Mouse (Mus musculus) hindbrain, embryonic 16.5 days (tissue): ENCODE results near the gene Kcnc2. TPM values are rescaled to one million over a fixed set of nuclear protein-coding genes. Genes with fewer than 3 reads are reported as not detected.

Experiments used
- ATAC-seq: fragments of 200-750 bp; cut with Nextera tagmentation; 2 replicates; pipeline ENCODE4 v1.8.0; 2017; ENCODE audit warnings: moderate TSS enrichment, moderate library complexity
- H3K27ac ChIP-seq: fragments of 300-500 bp; sonication (generic); 2 replicates; pipeline ENCODE4 v1.5.1; 2014; ENCODE audit warnings: low read depth, mild to moderate bottlenecking, control low read depth, low read length, moderate library complexity
- H3K27me3 ChIP-seq: fragments of 300-500 bp; sonication (generic); replicated peaks from 2 replicates; pipeline ENCODE4 v1.6.1; 2014; ENCODE audit warnings: low read length; ENCODE audit not compliant: control insufficient read depth, insufficient read depth
- H3K36me3 ChIP-seq: fragments of 300-500 bp; sonication (generic); 2 replicates; pipeline ENCODE4 v1.6.1; 2014; ENCODE audit warnings: mild to moderate bottlenecking, low read length, moderate library complexity, mixed read lengths; ENCODE audit not compliant: control insufficient read depth, insufficient read depth
- H3K4me1 ChIP-seq: fragments of 300-500 bp; sonication (generic); 2 replicates; pipeline ENCODE4 v1.6.1; 2014; ENCODE audit warnings: low read depth, low read length; ENCODE audit not compliant: control insufficient read depth, insufficient read depth
- H3K4me2 ChIP-seq: fragments of 300-500 bp; sonication (generic); 2 replicates; pipeline ENCODE4 v1.6.1; 2014; ENCODE audit warnings: mild to moderate bottlenecking, low read length, control low read depth, moderate library complexity
- H3K4me3 ChIP-seq: fragments of 300-500 bp; sonication (generic); 2 replicates; pipeline ENCODE4 v1.5.1; 2014; ENCODE audit warnings: mild to moderate bottlenecking, low read length, control low read depth, moderate library complexity
- H3K9ac ChIP-seq: fragments of 300-500 bp; sonication (generic); 2 replicates; pipeline ENCODE4 v1.6.1; 2014; ENCODE audit warnings: low read depth, mild to moderate bottlenecking, control low read depth, low read length, moderate library complexity
- H3K9me3 ChIP-seq: fragments of 300-500 bp; sonication (generic); 2 replicates; pipeline ENCODE4 v1.6.1; 2014; ENCODE audit warnings: mild to moderate bottlenecking, low read length, moderate library complexity; ENCODE audit not compliant: control insufficient read depth
- WGBS: fragments of 180-500 bp; shearing (Covaris S2); extraction: QIAGEN DNeasy Blood & Tissue Kit; methylation state at CpG from one replicate; pipeline ENCODE4 v1.1.7; 2014; 5-methylcytosine and 5-hydroxymethylcytosine counted together
- polyA plus RNA-seq: library from polyadenylated mRNA; unstranded; fragments of >200 nt; fragmentation: Nextera tagmentation; extraction: Ambion mirVana; gene quantifications from 2 replicates; pipeline ENCODE4 v1.2.1, GENCODE M21; 2015

Kcnc2 gene
- polyA plus RNA-seq, 1 experiment from 2014 or later: 7.5 TPM

DNA sequence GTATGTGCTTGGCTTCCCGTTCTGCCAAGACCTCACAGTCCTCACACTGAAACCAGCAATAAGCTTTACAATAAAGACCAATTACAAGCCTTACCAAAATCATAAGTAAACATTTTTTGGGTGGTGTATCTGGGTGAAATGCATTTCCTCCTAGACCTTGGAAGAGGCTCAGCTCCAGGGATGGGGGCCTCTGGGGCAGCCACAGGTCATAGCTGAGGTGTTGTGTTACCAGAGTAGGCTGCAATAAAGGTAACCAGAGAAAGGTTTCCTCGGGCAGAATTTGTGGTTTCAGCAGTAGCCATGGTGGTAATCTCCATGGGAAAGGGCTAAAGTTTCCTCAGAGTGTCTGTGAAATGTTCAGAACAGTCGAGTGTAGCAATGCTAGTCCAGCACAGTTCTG lies 97.4 kb downstream of the Kcnc2 start:
- H3K4me1 ChIP-seq: no peaks in the 10 kb centered on the region
- H3K4me2 ChIP-seq: no peak overlapping the region
- no peak overlapping the region for H3K27ac ChIP-seq
- no peak overlapping the region for H3K4me3 ChIP-seq
- no peak for ATAC-seq
- no peaks in the 10 kb centered on the region for H3K9me3 ChIP-seq
- H3K27me3 ChIP-seq: no peaks in the 10 kb centered on the region
- WGBS: 90% methylated on average over 3 of the region's 3 CpGs
- H3K9ac ChIP-seq: no peak overlapping the region
- no peaks in the 10 kb centered on the region for H3K36me3 ChIP-seq

DNA sequence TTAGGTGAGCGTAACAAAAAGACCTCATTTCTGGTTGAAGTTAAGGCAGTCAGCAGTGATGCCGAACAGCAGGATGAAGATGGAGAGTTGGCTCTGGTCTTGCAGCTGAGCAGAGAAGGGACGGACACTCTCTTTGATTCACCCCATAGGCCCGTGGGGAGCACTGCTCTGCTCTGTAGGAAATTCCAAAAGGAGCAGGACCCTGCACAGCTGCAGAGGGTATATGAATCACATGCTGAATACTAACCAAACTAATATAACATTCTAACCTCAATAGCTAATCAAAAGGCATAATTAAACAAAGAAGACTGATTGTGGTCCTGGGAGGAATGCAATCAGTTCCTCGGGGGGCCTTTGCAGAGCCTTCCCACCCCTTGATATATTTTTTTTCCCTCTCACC lies 106.2 kb downstream of the Kcnc2 start:
- no peak for ATAC-seq
- WGBS: 72% methylated on average over 5 of the region's 5 CpGs
- Histone ChIP-seq H3K27ac (no peak overlapping the region), H3K4me1 (no peaks in the 10 kb centered on the region), H3K4me3 (no peak overlapping the region), H3K36me3 (no peaks in the 10 kb centered on the region), H3K9ac (no peak overlapping the region), H3K4me2 (no peak overlapping the region), H3K27me3 (no peaks in the 10 kb centered on the region), H3K9me3 (no peaks in the 10 kb centered on the region)

DNA sequence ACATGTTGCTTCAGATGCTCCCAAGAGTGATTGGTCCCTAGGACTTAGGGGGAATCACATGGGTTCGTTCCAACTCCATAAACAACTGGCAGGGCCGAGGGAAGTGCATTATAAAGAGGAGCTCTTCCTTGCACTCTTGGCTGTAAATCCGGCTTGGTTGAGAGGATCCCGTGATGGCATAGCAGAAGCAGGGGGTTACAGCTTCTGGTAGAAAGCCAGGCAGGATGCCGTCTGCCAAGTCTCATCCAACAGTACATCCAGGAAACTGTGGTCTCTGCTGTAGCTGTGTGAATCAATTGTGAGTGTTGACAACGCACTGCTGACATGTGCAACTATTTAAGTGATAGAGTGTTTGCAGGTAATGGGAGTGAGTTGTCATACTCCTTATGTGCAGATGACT lies 107.5 kb downstream of the Kcnc2 start:
- Histone ChIP-seq H3K4me1 (no peaks in the 10 kb centered on the region), H3K27ac (no peak overlapping the region), H3K9me3 (no peaks in the 10 kb centered on the region), H3K9ac (no peak overlapping the region), H3K4me2 (no peak overlapping the region), H3K4me3 (no peak overlapping the region), H3K27me3 (no peaks in the 10 kb centered on the region), H3K36me3 (no peaks in the 10 kb centered on the region)
- 72% methylated on average over 6 of the region's 6 CpGs for WGBS
- ATAC-seq: peak; percentile 60; the same call in 1 of the 2 replicates

DNA sequence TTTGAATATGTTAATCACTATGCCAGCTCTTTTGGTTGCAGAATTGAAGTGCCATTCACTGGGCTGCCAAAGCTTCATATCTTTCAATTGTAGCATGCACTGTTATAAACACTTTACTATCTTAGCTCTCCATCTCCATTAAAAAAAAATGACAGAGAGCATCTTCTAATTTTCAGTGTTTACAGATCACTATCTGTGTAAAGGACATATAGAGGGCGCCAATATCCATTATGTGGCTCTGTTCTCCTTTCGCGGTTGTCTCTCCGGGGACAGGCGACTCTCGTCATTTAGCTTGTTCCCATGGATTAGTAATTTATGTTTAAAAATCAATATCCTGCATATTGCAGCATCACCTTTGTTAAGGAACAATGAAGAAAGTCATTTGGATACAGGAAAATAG lies 109.7 kb downstream of the Kcnc2 start:
- H3K27me3 ChIP-seq: no peaks in the 10 kb centered on the region
- no peak overlapping the region for H3K4me2 ChIP-seq
- H3K9ac ChIP-seq: no peak overlapping the region
- WGBS: 75% methylated on average over 6 of the region's 6 CpGs
- no peaks in the 10 kb centered on the region for H3K4me1 ChIP-seq
- no peaks in the 10 kb centered on the region for H3K36me3 ChIP-seq
- no peak overlapping the region for H3K27ac ChIP-seq
- no peak overlapping the region for H3K4me3 ChIP-seq
- H3K9me3 ChIP-seq: no peaks in the 10 kb centered on the region
- ATAC-seq: no peak

- WGBS: 27% methylated on average over 8 of the region's 8 CpGs
- H3K4me1 ChIP-seq: 0 out of 2 replicates have a peak, but pooled peaks cover 2% of the 10 kb centered on the region
- peak; percentile 78 for ATAC-seq
- no peaks in the 10 kb centered on the region for H3K36me3 ChIP-seq
- no peak overlapping the region for H3K9ac ChIP-seq
- H3K27ac ChIP-seq: no peak overlapping the region
- H3K4me2 ChIP-seq: no peak overlapping the region
- H3K4me3 ChIP-seq: no peak overlapping the region
- no peaks in the 10 kb centered on the region for H3K27me3 ChIP-seq
- no peaks in the 10 kb centered on the region for H3K9me3 ChIP-seq
Measured at GRCm38 (mm10) chr10:112394399-112394970, 123.6 kb downstream of the Kcnc2 start.

DNA sequence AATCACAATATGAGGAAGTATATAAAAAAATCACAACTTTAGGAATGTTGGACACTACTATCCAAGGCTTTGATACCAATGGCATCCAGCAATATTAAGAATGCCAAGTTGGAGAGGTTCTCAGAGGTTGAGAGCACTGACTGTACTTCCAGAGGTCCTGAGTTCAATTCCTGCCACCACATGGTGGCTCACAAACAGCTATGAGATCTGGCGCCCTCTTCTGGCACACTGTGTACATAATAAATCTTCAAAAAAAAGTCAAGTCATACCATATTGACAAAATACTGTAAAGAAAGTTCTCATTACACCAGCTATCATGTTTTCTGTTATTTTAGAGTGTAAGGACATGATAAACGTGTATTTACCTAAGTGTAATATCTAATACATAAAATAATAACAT lies 126.3 kb downstream of the Kcnc2 start:
- no peak overlapping the region for H3K4me3 ChIP-seq
- H3K27me3 ChIP-seq: no peaks in the 10 kb centered on the region
- no peak overlapping the region for H3K9ac ChIP-seq
- WGBS: 54% methylated on average over 2 of the region's 2 CpGs
- H3K4me1 ChIP-seq: peaks cover 4% of the 10 kb centered on the region; the same call in 1 of the 2 replicates
- ATAC-seq: no peak
- no peak overlapping the region for H3K4me2 ChIP-seq
- no peaks in the 10 kb centered on the region for H3K36me3 ChIP-seq
- no peak overlapping the region for H3K27ac ChIP-seq
- no peaks in the 10 kb centered on the region for H3K9me3 ChIP-seq

DNA sequence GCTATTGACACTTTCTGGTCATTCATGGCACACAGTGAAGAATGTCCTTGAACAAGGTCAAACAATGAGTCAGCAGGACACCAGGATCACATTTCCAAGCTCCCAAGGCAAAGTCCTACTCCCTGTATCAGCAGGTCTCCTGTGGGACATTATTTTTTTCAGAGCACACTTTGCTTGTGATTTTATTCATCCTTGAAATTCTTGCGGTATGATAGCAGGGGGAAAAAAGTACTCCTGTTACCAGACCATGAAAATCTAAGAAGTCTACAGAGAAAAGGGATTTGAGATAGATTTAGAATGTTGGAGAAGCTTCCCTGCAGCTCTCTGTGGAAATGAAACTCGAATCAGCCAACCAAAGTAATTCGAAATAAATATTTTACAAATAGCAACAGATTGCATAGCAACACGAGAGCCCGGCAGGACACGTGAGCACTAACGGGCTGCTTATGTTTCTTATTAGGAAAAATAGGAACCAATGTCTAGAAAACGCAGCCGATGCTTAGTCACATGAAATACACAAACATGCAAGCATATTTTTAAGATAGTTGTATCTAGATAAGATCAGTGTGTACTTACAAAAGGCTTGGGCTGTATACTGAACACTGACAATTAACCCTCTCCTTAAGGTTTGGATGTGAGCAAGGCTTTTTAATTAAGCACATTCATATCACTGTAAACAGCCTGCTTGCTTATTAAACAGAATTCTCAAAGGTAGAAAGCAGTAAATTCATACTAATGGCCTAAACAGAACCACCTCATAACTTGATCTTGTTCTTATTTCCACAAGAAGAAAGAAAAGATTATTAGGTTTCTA lies 129.9 kb downstream of the Kcnc2 start:
- peak overlapping the region; percentile 27 for H3K4me2 ChIP-seq

DNA sequence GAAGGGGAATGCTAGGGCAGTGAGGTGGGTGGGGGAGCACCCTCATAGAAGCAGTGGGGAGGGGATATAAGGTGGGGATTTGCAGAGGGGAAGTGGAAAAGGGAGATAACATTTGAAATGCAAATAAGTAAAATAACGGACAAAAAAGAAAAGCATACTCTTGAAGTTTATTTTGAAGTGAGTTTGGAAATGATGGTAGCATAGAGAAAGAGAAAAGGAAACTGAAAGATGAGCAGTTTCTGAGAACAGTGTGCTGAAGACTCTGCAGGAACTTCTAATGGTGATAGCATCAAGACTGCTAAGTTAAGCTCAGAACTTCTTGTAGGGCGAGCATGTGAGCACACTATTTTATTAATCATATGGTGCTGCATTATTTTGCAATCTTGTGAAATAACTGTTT lies 138.6 kb downstream of the Kcnc2 start:
- WGBS: 78% methylated on average over 2 of the region's 2 CpGs
- H3K4me1 ChIP-seq: no peaks in the 10 kb centered on the region
- no peaks in the 10 kb centered on the region for H3K27me3 ChIP-seq
- H3K4me2 ChIP-seq: no peak overlapping the region
- no peaks in the 10 kb centered on the region for H3K36me3 ChIP-seq
- no peak overlapping the region for H3K4me3 ChIP-seq
- H3K9ac ChIP-seq: no peak overlapping the region
- H3K9me3 ChIP-seq: no peaks in the 10 kb centered on the region
- ATAC-seq: no peak
- no peak overlapping the region for H3K27ac ChIP-seq

More for the DNA sequence above, 129.9 kb downstream of the Kcnc2 start:
- Histone ChIP-seq H3K4me3 (no peak overlapping the region), H3K9me3 (no peaks in the 10 kb centered on the region), H3K27ac (no peak overlapping the region), H3K9ac (no peak overlapping the region), H3K4me1 (peaks cover 2% of the 10 kb centered on the region; the same call in 1 of the 2 replicates), H3K27me3 (no peaks in the 10 kb centered on the region), H3K36me3 (no peaks in the 10 kb centered on the region)
- ATAC-seq: peak; percentile 61
- WGBS: 35% methylated on average over 9 of the region's 9 CpGs

- H3K4me2 ChIP-seq: no peak overlapping the region
- no peaks in the 10 kb centered on the region for H3K36me3 ChIP-seq
- H3K9ac ChIP-seq: no peak overlapping the region
- 63% methylated on average over 10 of the region's 10 CpGs for WGBS
- no peaks in the 10 kb centered on the region for H3K27me3 ChIP-seq
- ATAC-seq: no peak
- no peaks in the 10 kb centered on the region for H3K9me3 ChIP-seq
- no peak overlapping the region for H3K27ac ChIP-seq
- H3K4me3 ChIP-seq: no peak overlapping the region
- H3K4me1 ChIP-seq: no peaks in the 10 kb centered on the region
Measured at GRCm38 (mm10) chr10:112423327-112423726, 152.4 kb downstream of the Kcnc2 start.
